Mouse (Mus musculus) embryonic facial prominence, embryonic 12.5 days (tissue): ENCODE data around the gene Plek2. TPM values are rescaled to one million over a fixed set of nuclear protein-coding genes. Genes with fewer than 3 reads are reported as not detected.

Experiments used
- ATAC-seq: fragments of 200-750 bp; cut with Nextera tagmentation; 2 replicates; pipeline ENCODE4 v1.8.0; 2017; ENCODE audit not compliant: insufficient number of reproducible peaks, insufficient read depth, low FRiP score, low TSS enrichment
- H3K27ac ChIP-seq: fragments of 300-500 bp; sonication (generic); 2 replicates; pipeline ENCODE4 v1.5.1; 2016; ENCODE audit warnings: mild to moderate bottlenecking
- H3K27me3 ChIP-seq: fragments of 300-500 bp; sonication (generic); 2 replicates; pipeline ENCODE4 v1.6.1; 2016; ENCODE audit warnings: mild to moderate bottlenecking, moderate library complexity
- H3K36me3 ChIP-seq: fragments of 300-500 bp; sonication (generic); 2 replicates; pipeline ENCODE4 v1.6.1; 2016; ENCODE audit warnings: mild to moderate bottlenecking
- H3K4me1 ChIP-seq: fragments of 300-500 bp; sonication (generic); 2 replicates; pipeline ENCODE4 v1.6.1; 2016
- H3K4me2 ChIP-seq: fragments of 300-500 bp; sonication (generic); replicated peaks from 2 replicates; pipeline ENCODE4 v1.6.1; 2016; ENCODE audit warnings: mild to moderate bottlenecking, moderate library complexity
- H3K4me3 ChIP-seq: fragments of 300-500 bp; sonication (generic); 2 replicates; pipeline ENCODE4 v1.5.1; 2016; ENCODE audit warnings: mild to moderate bottlenecking
- H3K9ac ChIP-seq: fragments of 300-500 bp; sonication (generic); 2 replicates; pipeline ENCODE4 v1.6.1; 2016; ENCODE audit warnings: mild to moderate bottlenecking, moderate library complexity
- H3K9me3 ChIP-seq: fragments of 300-500 bp; sonication (generic); 2 replicates; pipeline ENCODE4 v1.6.1; 2016; ENCODE audit warnings: mild to moderate bottlenecking, moderate library complexity
- WGBS: fragments of 180-500 bp; shearing (Covaris S2); methylation state at CpG from one replicate; pipeline ENCODE4 v1.1.7; 2016; 5-methylcytosine and 5-hydroxymethylcytosine counted together
- polyA plus RNA-seq: library from polyadenylated mRNA; unstranded; fragments of >200 nt; fragmentation: Nextera tagmentation; extraction: Ambion mirVana; gene quantifications from 2 replicates; pipeline ENCODE4 v1.2.1, GENCODE M21; 2016

Plek2 gene
- polyA plus RNA-seq, result 3.0 and 4.1 TPM in 2 replicates

DNA sequence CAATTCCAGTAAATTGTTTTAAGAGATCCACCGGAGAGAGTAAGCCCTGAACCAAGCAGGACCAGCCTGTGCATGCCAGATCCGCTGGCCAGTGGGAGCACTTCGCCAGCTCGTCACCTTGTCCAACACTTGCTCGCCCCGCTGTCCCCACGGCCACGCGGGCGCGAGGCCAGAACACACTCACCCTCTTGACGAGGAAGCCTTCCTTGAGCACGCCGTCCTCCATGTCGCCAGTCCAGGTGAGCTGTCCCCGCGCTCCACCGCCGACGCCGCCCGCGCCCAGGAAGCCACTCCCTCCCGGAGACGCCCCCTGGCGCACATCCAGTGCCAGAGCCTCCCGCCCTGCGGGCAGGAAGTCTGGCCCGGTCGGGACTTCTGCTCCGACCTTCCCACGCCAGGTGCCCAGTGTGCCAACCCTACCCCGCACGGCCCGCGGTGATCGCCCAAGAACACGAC lies at the start of gene Plek2:
Gene Plek2 (minus strand): TSS at position 258 of the 456 bp plus-strand sequence.
- H3K27me3 ChIP-seq, result peaks cover 58% of the 10 kb centered on the region
- no peak for ATAC-seq
- H3K4me3 ChIP-seq, result peak within 1 kb of the TSS; percentile 42
- no peak within 1 kb of the TSS for H3K27ac ChIP-seq
- H3K9me3 ChIP-seq, result no peaks in the 10 kb centered on the region
- H3K4me1 ChIP-seq, result peaks cover 15% of the 10 kb centered on the region; the same call in 1 of the 2 replicates
- H3K4me2 ChIP-seq, result peak within 1 kb of the TSS; percentile 88
- WGBS, result 3% methylated on average over 37 of the region's 38 CpGs
- no peaks in the 10 kb centered on the region for H3K36me3 ChIP-seq
- H3K9ac ChIP-seq, result peak within 1 kb of the TSS; percentile 30

DNA sequence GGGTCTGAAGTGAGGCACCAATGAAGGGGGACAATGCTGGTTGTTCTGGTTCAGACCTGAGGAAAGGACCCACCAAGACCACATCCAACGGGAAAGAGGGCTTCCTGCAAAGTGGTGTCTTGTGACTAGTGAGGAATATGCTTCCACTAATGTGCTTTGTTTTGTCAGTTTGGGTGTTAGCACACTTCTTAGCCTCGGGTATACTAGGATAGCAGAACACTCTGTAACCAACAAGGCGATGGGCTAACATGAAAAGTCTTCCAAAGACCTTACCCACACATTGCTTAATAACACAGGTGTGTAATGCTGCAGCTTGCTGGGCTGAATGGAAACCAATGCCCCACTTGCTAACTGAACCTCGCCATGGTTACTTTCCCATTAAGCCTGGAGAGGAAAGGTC lies 49.6 kb upstream of the Plek2 start:
- H3K27ac ChIP-seq, result no peak overlapping the region
- no peak for ATAC-seq
- peaks cover 4% of the 10 kb centered on the region; the same call in 1 of the 2 replicates for H3K9me3 ChIP-seq
- H3K4me3 ChIP-seq, result no peak overlapping the region
- whole genome bisulfite sequencing, result 77% methylated on average over 4 of the region's 4 CpGs
- H3K36me3 ChIP-seq, result no peaks in the 10 kb centered on the region
- H3K4me1 ChIP-seq, result no peaks in the 10 kb centered on the region
- no peak overlapping the region for H3K4me2 ChIP-seq
- H3K27me3 ChIP-seq, result no peaks in the 10 kb centered on the region
- H3K9ac ChIP-seq, result no peak overlapping the region

DNA sequence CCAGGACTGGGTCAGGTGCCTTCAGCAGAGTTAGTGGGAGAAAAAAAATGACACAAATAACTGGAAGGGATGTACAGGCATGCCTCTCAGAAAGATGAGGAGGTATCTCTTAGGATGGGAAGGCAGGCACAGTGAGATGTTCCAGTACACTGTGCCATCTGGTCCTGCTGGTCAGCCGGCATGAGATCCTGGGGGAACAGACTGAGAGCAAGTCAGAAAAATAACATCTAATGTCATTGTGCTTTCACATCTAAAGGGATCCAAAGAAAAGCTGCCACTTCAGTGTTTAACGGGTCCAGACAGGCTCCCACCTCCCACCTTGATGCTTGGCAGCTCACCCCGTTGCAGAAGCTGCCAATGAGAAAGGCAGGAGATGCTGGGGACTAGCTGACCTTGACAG lies 45.7 kb upstream of the Plek2 start:
- H3K4me1 ChIP-seq, result no peaks in the 10 kb centered on the region
- no peak overlapping the region for H3K4me2 ChIP-seq
- no peaks in the 10 kb centered on the region for H3K27me3 ChIP-seq
- peaks cover 4% of the 10 kb centered on the region; the same call in 1 of the 2 replicates for H3K9me3 ChIP-seq
- no peak for ATAC-seq
- H3K27ac ChIP-seq, result no peak overlapping the region
- H3K36me3 ChIP-seq, result no peaks in the 10 kb centered on the region
- H3K9ac ChIP-seq, result no peak overlapping the region
- 57% methylated on average over 3 of the region's 3 CpGs for WGBS
- H3K4me3 ChIP-seq, result no peak overlapping the region

DNA sequence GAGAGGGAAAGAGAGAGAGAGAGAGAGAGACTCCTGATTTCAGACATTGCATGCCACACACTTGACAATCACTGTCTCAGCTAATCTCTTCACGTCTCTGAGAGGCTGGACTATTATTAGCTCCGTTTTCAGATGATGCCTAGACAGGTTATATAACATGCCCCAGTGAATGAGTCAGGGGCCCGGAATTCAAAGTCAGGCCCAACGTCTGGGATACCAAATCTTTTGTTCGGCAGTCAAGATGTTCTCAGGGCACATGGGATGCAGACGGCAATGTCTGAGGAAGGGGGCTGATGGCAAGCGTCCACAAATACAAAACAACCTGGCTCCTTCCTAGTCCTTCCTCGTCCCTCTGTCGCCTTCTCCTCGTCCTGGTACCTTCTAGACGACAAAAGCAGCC lies 45.3 kb upstream of the Plek2 start:
- no peak for ATAC-seq
- WGBS, result 64% methylated on average over 11 of the region's 11 CpGs
- Histone ChIP-seq H3K4me3 (no peak overlapping the region), H3K36me3 (no peaks in the 10 kb centered on the region), H3K9me3 (peaks cover 4% of the 10 kb centered on the region; the same call in 1 of the 2 replicates), H3K4me2 (no peak overlapping the region), H3K9ac (no peak overlapping the region), H3K27ac (no peak overlapping the region), H3K27me3 (no peaks in the 10 kb centered on the region), H3K4me1 (no peaks in the 10 kb centered on the region)

DNA sequence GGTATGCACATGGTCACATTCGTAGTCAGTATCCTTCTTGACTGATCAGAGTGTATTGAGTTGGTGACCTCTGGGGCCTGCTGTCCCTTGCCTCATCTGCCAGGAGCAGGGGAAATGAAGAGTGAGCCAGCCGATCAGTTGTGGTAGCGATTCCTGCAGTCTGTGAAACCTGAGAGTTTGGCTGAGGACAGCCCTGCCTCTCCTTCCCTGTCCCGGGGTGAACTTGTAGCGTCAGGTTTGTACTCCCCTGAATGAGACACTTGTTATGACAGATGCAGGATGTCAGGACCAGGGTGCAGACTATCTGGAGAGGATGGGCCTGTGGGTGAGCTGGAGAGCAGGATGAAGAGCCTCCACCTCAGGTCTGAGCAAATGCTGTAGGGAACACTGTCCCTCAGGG lies 40.9 kb upstream of the Plek2 start:
- no peak for ATAC-seq
- 46% methylated on average over 5 of the region's 5 CpGs for WGBS
- Histone ChIP-seq H3K27me3 (no peaks in the 10 kb centered on the region), H3K4me3 (no peak overlapping the region), H3K9me3 (no peaks in the 10 kb centered on the region), H3K27ac (no peak overlapping the region), H3K4me2 (no peak overlapping the region), H3K4me1 (no peaks in the 10 kb centered on the region), H3K9ac (no peak overlapping the region), H3K36me3 (no peaks in the 10 kb centered on the region)

DNA sequence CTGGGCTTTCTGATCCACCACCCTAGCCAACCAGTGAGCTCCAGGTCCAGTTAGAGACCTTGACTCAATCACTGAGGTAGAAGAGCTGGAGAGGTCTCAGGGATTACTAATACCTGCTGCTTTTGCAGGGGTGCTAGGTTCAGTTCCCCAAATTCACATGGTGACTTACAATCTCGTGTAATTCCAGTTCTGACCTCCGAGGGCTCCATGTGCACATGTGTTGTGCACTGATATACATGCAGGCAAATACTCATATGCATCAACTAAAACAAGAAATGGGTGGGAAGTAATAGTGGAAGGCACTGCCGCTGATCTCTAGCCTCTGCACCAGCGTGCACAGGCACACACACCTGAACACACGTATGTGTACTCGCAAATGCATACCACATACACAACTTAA lies 40.4 kb upstream of the Plek2 start:
- Histone ChIP-seq H3K27ac (no peak overlapping the region), H3K4me2 (no peak overlapping the region), H3K4me3 (no peak overlapping the region), H3K9ac (no peak overlapping the region), H3K36me3 (no peaks in the 10 kb centered on the region), H3K27me3 (no peaks in the 10 kb centered on the region), H3K9me3 (no peaks in the 10 kb centered on the region), H3K4me1 (no peaks in the 10 kb centered on the region)
- 80% methylated on average over 6 of the region's 6 CpGs for WGBS
- no peak for ATAC-seq

DNA sequence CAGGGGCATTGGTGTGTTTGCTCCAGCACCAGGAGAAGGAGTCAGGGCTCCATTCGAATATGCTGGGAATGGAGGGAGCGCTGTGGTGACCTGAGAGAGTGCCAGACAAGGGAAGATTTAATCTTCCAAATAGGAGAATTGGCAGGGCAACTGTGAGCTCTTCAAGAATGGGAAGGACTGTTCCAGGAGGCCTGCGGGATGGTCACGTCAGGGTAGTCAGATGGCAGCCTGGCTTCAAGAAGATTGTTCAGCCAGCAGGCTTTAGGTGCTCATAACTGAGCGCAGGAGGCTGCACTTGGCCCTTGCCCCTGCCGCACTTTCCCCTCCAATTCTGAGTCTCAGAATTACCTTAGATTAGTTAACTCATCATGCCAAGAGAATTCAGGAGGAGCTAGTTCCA lies 36.2 kb upstream of the Plek2 start:
- Histone ChIP-seq H3K9me3 (no peaks in the 10 kb centered on the region), H3K9ac (no peak overlapping the region), H3K27ac (no peak overlapping the region), H3K27me3 (no peaks in the 10 kb centered on the region), H3K4me1 (no peaks in the 10 kb centered on the region), H3K36me3 (no peaks in the 10 kb centered on the region), H3K4me2 (no peak overlapping the region), H3K4me3 (no peak overlapping the region)
- no peak for ATAC-seq
- WGBS, result 82% methylated on average over 6 of the region's 6 CpGs

DNA sequence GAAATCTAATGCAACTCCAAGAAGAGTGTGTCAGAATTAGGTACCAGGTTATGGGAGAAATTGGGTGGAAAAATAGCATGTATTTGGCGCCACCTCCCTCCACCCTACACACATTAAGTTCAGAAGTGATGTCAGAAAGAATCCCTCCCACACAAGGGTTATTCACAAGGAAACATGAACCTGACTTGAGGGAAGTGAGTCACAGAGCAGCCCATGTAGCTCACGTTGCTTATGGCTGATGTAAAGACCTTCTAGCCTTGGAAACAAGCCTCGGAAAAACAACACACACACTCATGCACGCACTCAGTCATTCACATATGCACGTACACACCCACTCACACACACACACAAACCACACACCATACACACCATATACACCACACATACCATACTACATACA lies 33.3 kb upstream of the Plek2 start:
- H3K4me1 ChIP-seq, result no peaks in the 10 kb centered on the region
- H3K4me3 ChIP-seq, result no peak overlapping the region
- no peaks in the 10 kb centered on the region for H3K9me3 ChIP-seq
- 78% methylated on average over 5 of the region's 5 CpGs for WGBS
- H3K36me3 ChIP-seq, result no peaks in the 10 kb centered on the region
- 0 out of 2 replicates have a peak, but pooled peaks have one; percentile 47 for ATAC-seq
- no peak overlapping the region for H3K9ac ChIP-seq
- no peak overlapping the region for H3K4me2 ChIP-seq
- no peaks in the 10 kb centered on the region for H3K27me3 ChIP-seq
- no peak overlapping the region for H3K27ac ChIP-seq

DNA sequence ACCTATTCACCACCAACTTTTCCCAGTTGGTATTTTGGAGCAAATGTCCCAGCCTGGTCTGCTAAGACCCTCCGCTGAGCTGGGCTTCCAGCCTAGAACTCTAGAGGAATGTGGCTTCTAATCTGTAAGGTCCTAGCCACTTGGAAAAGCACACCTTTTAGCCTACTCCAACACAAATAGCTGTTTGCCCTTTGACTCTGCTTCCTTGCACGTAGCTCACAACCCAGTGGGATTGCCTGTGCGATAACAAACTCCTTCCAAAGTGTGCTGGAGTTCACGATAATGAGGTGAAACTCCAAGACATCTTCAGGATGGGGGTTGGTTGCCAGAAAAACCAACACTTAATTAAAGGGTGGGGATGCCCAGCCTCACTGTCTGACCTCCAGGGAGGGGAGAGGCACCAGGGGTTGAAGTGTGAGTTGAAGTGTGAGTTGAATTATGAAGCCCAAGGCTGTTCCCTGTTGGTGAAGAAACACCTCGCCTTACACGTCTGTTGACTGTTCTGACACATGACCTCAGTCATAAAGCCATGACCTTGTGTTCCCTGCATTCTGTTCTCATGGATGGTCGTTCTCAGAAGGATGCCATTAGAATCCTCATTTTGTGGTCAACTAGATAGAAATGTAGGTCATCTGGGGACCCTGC lies 32.8 kb upstream of the Plek2 start:
- Histone ChIP-seq H3K4me3 (no peak overlapping the region), H3K9ac (no peak overlapping the region), H3K4me1 (no peaks in the 10 kb centered on the region), H3K9me3 (no peaks in the 10 kb centered on the region), H3K27ac (no peak overlapping the region), H3K36me3 (no peaks in the 10 kb centered on the region), H3K4me2 (no peak overlapping the region), H3K27me3 (no peaks in the 10 kb centered on the region)
- 76% methylated on average over 7 of the region's 7 CpGs for WGBS
- ATAC-seq, result no peak

DNA sequence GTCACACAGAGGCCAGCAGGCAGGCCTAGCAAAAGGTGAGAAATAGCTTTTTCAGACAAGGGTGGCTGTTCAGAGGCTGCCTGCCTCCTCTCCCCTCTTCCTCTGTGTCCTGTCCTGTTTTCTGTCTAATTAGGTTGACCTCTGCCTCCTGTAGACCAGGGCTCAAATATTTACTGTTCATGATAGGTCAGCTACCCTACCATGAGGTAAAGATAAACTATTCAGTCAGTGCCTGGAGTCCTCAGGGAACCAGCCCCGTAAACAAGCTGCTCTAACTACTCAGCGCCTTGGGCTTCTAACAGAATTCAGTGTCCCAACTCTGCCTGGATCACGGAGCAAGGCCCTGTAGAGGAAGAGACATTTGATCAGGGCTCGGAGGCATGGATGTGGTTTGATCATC lies 29.7 kb upstream of the Plek2 start:
- H3K4me2 ChIP-seq, result no peak overlapping the region
- no peak for ATAC-seq
- no peak overlapping the region for H3K9ac ChIP-seq
- H3K36me3 ChIP-seq, result no peaks in the 10 kb centered on the region
- WGBS, result 23% methylated on average over 4 of the region's 4 CpGs
- H3K4me1 ChIP-seq, result no peaks in the 10 kb centered on the region
- no peaks in the 10 kb centered on the region for H3K9me3 ChIP-seq
- H3K27me3 ChIP-seq, result no peaks in the 10 kb centered on the region
- no peak overlapping the region for H3K4me3 ChIP-seq
- H3K27ac ChIP-seq, result no peak overlapping the region

DNA sequence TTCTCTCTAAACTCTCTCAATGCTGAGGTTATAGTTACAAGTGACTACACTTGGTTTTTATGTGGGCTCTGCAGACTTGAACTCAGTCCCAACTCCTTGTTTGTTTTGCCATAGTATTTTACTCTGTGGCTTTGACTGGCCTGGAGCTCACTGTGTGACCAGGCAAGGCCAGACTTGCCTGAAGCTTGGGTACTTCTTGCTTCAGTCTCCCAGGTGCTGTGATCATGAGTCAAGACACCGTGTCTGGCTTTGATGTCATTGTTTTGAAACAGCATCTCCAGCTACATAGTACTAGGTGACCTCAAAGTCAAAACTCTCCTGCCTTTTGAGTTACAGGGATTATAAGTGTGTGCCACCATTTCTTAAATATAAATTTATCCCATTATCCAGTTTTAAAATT lies 23.1 kb upstream of the Plek2 start:
- Histone ChIP-seq H3K9me3 (no peaks in the 10 kb centered on the region), H3K36me3 (no peaks in the 10 kb centered on the region), H3K4me1 (no peaks in the 10 kb centered on the region), H3K9ac (no peak overlapping the region), H3K27ac (no peak overlapping the region), H3K4me2 (no peak overlapping the region), H3K27me3 (no peaks in the 10 kb centered on the region), H3K4me3 (no peak overlapping the region)
- no peak for ATAC-seq
- 73% methylated on average over 1 of the region's 1 CpGs for WGBS

DNA sequence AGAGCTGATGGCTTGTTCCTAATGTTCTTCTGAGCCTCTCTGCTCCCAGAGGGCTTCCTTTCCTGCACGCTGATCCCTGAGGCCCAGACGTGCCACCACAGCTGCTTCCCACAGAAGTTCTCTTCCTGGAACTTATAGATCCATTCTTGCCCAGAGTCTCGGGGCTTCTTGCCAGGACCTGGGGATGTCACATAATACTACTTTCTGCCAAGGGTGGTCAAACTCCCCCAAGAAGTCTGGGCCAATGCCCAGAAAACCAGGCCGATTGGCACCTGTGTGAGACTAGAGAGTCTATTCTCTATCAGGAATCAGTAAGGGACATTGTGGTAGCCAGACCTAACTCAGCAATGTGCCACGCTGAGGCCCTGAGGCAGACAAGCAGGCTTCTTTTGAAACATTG lies 20.5 kb upstream of the Plek2 start:
- H3K36me3 ChIP-seq, result no peaks in the 10 kb centered on the region
- no peaks in the 10 kb centered on the region for H3K4me1 ChIP-seq
- ATAC-seq, result no peak
- WGBS, result 79% methylated on average over 5 of the region's 5 CpGs
- H3K27me3 ChIP-seq, result no peaks in the 10 kb centered on the region
- H3K9me3 ChIP-seq, result no peaks in the 10 kb centered on the region
- H3K9ac ChIP-seq, result no peak overlapping the region
- no peak overlapping the region for H3K27ac ChIP-seq
- no peak overlapping the region for H3K4me2 ChIP-seq
- no peak overlapping the region for H3K4me3 ChIP-seq
